Mouse (Mus musculus): ENCODE measurements around the gene Efna1. TPM values are rescaled to one million over a fixed set of nuclear protein-coding genes. Genes with fewer than 3 reads are reported as not detected.
A peak's percentile ranks its signal among the peaks of the same experiment; 100 is the strongest.

Gene Efna1
- polyA plus RNA-seq, 1 experiment from 2014 or later = 10.7 TPM

- Histone ChIP-seq H3K9ac (replicated peaks) (no peak overlapping the region), H3K4me1 (replicated peaks) (peaks cover 18% of the 10 kb centered on the region), H3K27me3 (no peaks in the 10 kb centered on the region), H3K27ac (no peak overlapping the region), H3K9me3 (no peaks in the 10 kb centered on the region), H3K36me3 (peaks cover 51% of the 10 kb centered on the region), H3K4me2 (replicated peaks) (no peak overlapping the region), H3K4me3 (replicated peaks) (no peak overlapping the region)
- no peak for ATAC-seq
- 74% methylated on average over 6 of the region's 6 CpGs for WGBS
These were observed 48.3 kb downstream of the Efna1 start for GRCm38 (mm10) chr3:89232614-89233013.

GRCm38 (mm10) chr3:89231772-89232275 lies 49.1 kb downstream of the Efna1 start:
- Histone ChIP-seq H3K36me3 (peaks cover 44% of the 10 kb centered on the region), H3K9ac (replicated peaks) (no peak overlapping the region), H3K27ac (no peak overlapping the region), H3K27me3 (no peaks in the 10 kb centered on the region), H3K4me3 (replicated peaks) (no peak overlapping the region), H3K4me1 (replicated peaks) (peaks cover 26% of the 10 kb centered on the region), H3K4me2 (replicated peaks) (no peak overlapping the region), H3K9me3 (no peaks in the 10 kb centered on the region)
- ATAC-seq = no peak
- WGBS = 85% methylated on average over 16 of the region's 16 CpGs

- Histone ChIP-seq H3K4me2 (replicated peaks) (no peak overlapping the region), H3K36me3 (peaks cover 39% of the 10 kb centered on the region), H3K4me1 (replicated peaks) (peaks cover 31% of the 10 kb centered on the region), H3K9ac (replicated peaks) (no peak overlapping the region), H3K4me3 (replicated peaks) (no peak overlapping the region), H3K27ac (no peak overlapping the region), H3K27me3 (no peaks in the 10 kb centered on the region), H3K9me3 (no peaks in the 10 kb centered on the region)
- 80% methylated on average over 7 of the region's 7 CpGs for WGBS
- no peak for ATAC-seq
These were observed 49.6 kb downstream of the Efna1 start for GRCm38 (mm10) chr3:89231345-89231744.

- H3K9me3 ChIP-seq = no peaks in the 10 kb centered on the region
- 93% methylated on average over 2 of the region's 2 CpGs for WGBS
- no peak for ATAC-seq
- no peak overlapping the region for H3K27ac ChIP-seq
- H3K4me3 ChIP-seq (replicated peaks) = no peak overlapping the region
- no peak overlapping the region for H3K4me2 ChIP-seq (replicated peaks)
- H3K36me3 ChIP-seq = peaks cover 31% of the 10 kb centered on the region
- peaks cover 38% of the 10 kb centered on the region for H3K4me1 ChIP-seq (replicated peaks)
- no peaks in the 10 kb centered on the region for H3K27me3 ChIP-seq
- no peak overlapping the region for H3K9ac ChIP-seq (replicated peaks)
These were observed 50.4 kb downstream of the Efna1 start for GRCm38 (mm10) chr3:89230561-89230960.

GRCm38 (mm10) chr3:89229276-89229675 lies 51.7 kb downstream of the Efna1 start:
- H3K4me1 ChIP-seq (replicated peaks) = peaks cover 51% of the 10 kb centered on the region
- H3K4me2 ChIP-seq (replicated peaks) = peak overlapping the region; percentile 83; the same call in 1 of the 2 replicates
- H3K9me3 ChIP-seq = no peaks in the 10 kb centered on the region
- no peak overlapping the region for H3K4me3 ChIP-seq (replicated peaks)
- no peak for ATAC-seq
- no peak overlapping the region for H3K27ac ChIP-seq
- H3K27me3 ChIP-seq = no peaks in the 10 kb centered on the region
- no peak overlapping the region for H3K9ac ChIP-seq (replicated peaks)
- peaks cover 19% of the 10 kb centered on the region for H3K36me3 ChIP-seq
- WGBS = 56% methylated on average over 4 of the region's 4 CpGs

- peak within 1 kb of the TSS; percentile 85 for H3K9ac ChIP-seq (replicated peaks)
- H3K9me3 ChIP-seq = no peaks in the 10 kb centered on the region
- no peaks in the 10 kb centered on the region for H3K27me3 ChIP-seq
- ATAC-seq = no peak
- H3K4me1 ChIP-seq (replicated peaks) = peaks cover 56% of the 10 kb centered on the region
- H3K4me2 ChIP-seq (replicated peaks) = peak within 1 kb of the TSS; percentile 83
- WGBS = 40% methylated on average over 10 of the region's 10 CpGs
- peaks cover 19% of the 10 kb centered on the region for H3K36me3 ChIP-seq
- H3K27ac ChIP-seq = peak within 1 kb of the TSS; percentile 97
- peak within 1 kb of the TSS; percentile 68 for H3K4me3 ChIP-seq (replicated peaks)
These were observed 52.1 kb downstream of the Efna1 start, which contains the start of gene Muc1 for GRCm38 (mm10) chr3:89228836-89229235. Muc1 (plus strand) TSS chr3:89229057.

GRCm38 (mm10) chr3:89228180-89228549 lies 52.8 kb downstream of the Efna1 start:
- Histone ChIP-seq H3K9ac (replicated peaks) (peak overlapping the region; percentile 46), H3K27me3 (no peaks in the 10 kb centered on the region), H3K27ac (peak overlapping the region; percentile 97), H3K4me3 (replicated peaks) (peak overlapping the region; percentile 68), H3K9me3 (no peaks in the 10 kb centered on the region), H3K36me3 (peaks cover 19% of the 10 kb centered on the region), H3K4me2 (replicated peaks) (peak overlapping the region; percentile 83), H3K4me1 (replicated peaks) (peaks cover 62% of the 10 kb centered on the region)
- WGBS = under 1% methylated on average over 20 of the region's 20 CpGs
- ATAC-seq = peak; percentile 9; the same call in 1 of the 2 replicates

- Histone ChIP-seq H3K4me1 (replicated peaks) (peaks cover 69% of the 10 kb centered on the region), H3K27me3 (no peaks in the 10 kb centered on the region), H3K27ac (peak overlapping the region; percentile 97), H3K9ac (replicated peaks) (peak overlapping the region; percentile 85), H3K36me3 (peaks cover 19% of the 10 kb centered on the region), H3K4me2 (replicated peaks) (peak overlapping the region; percentile 83), H3K4me3 (replicated peaks) (peak overlapping the region; percentile 68), H3K9me3 (no peaks in the 10 kb centered on the region)
- peak; percentile 79 for ATAC-seq
- 1% methylated on average over 41 of the region's 41 CpGs for WGBS
These were observed 53.4 kb downstream of the Efna1 start for GRCm38 (mm10) chr3:89227307-89228179.

GRCm38 (mm10) chr3:89226900-89227299 lies 54.0 kb downstream of the Efna1 start, which contains the start of gene Mtx1:
Mtx1 (minus strand) TSS chr3:89227088.
- Histone ChIP-seq H3K4me2 (replicated peaks) (peak within 1 kb of the TSS; percentile 83), H3K27ac (peak within 1 kb of the TSS; percentile 97), H3K36me3 (peaks cover 19% of the 10 kb centered on the region), H3K27me3 (no peaks in the 10 kb centered on the region), H3K9ac (replicated peaks) (peak within 1 kb of the TSS; percentile 85), H3K9me3 (no peaks in the 10 kb centered on the region), H3K4me3 (replicated peaks) (peak within 1 kb of the TSS; percentile 68), H3K4me1 (replicated peaks) (peaks cover 70% of the 10 kb centered on the region)
- 2% methylated on average over 21 of the region's 21 CpGs for WGBS
- ATAC-seq = no peak

- peaks cover 70% of the 10 kb centered on the region for H3K4me1 ChIP-seq (replicated peaks)
These were observed 54.6 kb downstream of the Efna1 start for GRCm38 (mm10) chr3:89226361-89226760.

GRCm38 (mm10) chr3:89225918-89226317 lies 55.0 kb downstream of the Efna1 start:
- Histone ChIP-seq H3K4me3 (replicated peaks) (peak overlapping the region; percentile 68), H3K4me2 (replicated peaks) (peak overlapping the region; percentile 83), H3K27ac (peak overlapping the region; percentile 97), H3K36me3 (peaks cover 28% of the 10 kb centered on the region), H3K4me1 (replicated peaks) (peaks cover 74% of the 10 kb centered on the region), H3K27me3 (no peaks in the 10 kb centered on the region), H3K9me3 (no peaks in the 10 kb centered on the region), H3K9ac (replicated peaks) (peak overlapping the region; percentile 85)
- WGBS = 4% methylated on average over 4 of the region's 4 CpGs
- peak; percentile 68 for ATAC-seq

More at GRCm38 (mm10) chr3:89226361-89226760, 54.6 kb downstream of the Efna1 start:
- peaks cover 23% of the 10 kb centered on the region for H3K36me3 ChIP-seq
- peak overlapping the region; percentile 97 for H3K27ac ChIP-seq
- peak overlapping the region; percentile 68 for H3K4me3 ChIP-seq (replicated peaks)
- no peak for ATAC-seq
- peak overlapping the region; percentile 85 for H3K9ac ChIP-seq (replicated peaks)
- H3K4me2 ChIP-seq (replicated peaks) = peak overlapping the region; percentile 83
- H3K9me3 ChIP-seq = no peaks in the 10 kb centered on the region
- 3% methylated on average over 11 of the region's 11 CpGs for WGBS
- no peaks in the 10 kb centered on the region for H3K27me3 ChIP-seq

GRCm38 (mm10) chr3:89225321-89225815 lies 55.6 kb downstream of the Efna1 start:
- H3K36me3 ChIP-seq = peaks cover 30% of the 10 kb centered on the region
- WGBS = 8% methylated on average over 12 of the region's 12 CpGs
- H3K4me1 ChIP-seq (replicated peaks) = peaks cover 76% of the 10 kb centered on the region
- H3K27ac ChIP-seq = peak overlapping the region; percentile 97
- ATAC-seq = no peak
- H3K4me2 ChIP-seq (replicated peaks) = peak overlapping the region; percentile 83
- H3K9me3 ChIP-seq = no peaks in the 10 kb centered on the region
- peak overlapping the region; percentile 85 for H3K9ac ChIP-seq (replicated peaks)
- no peaks in the 10 kb centered on the region for H3K27me3 ChIP-seq
- H3K4me3 ChIP-seq (replicated peaks) = peak overlapping the region; percentile 68

Measured in midbrain, embryonic 13.5 days (tissue).